Mouse (Mus musculus) G1E (cell line): ENCODE data around the gene Tnpo3. TPM values are rescaled to one million over a fixed set of nuclear protein-coding genes. Genes with fewer than 3 reads are reported as not detected.

ENCODE experiments used
- ATAC-seq: 2 replicates; pipeline ENCODE4 v1.8.0; 2016; ENCODE audit warnings: mild to moderate bottlenecking; ENCODE audit not compliant: insufficient number of reproducible peaks, poor library complexity, low FRiP score, severe bottlenecking; ENCODE audit errors: extremely low read depth
- DNase-seq: peaks from one replicate; pipeline ENCODE4 v3.0.0; 2012; ENCODE audit warnings: low spot score
- H3K27me3 ChIP-seq: 2 replicates; pipeline ENCODE4 v1.6.1; 2012; ENCODE audit warnings: mild to moderate bottlenecking, low read length, inconsistent platforms; ENCODE audit not compliant: insufficient read depth
- H3K36me3 ChIP-seq: replicated peaks from 2 replicates; pipeline ENCODE3; 2012; ENCODE audit warnings: mild to moderate bottlenecking, inconsistent platforms
- H3K4me1 ChIP-seq: 2 replicates; pipeline ENCODE4 v1.6.1; 2012; ENCODE audit warnings: low read depth, low read length, inconsistent platforms, mixed read lengths; ENCODE audit not compliant: insufficient read depth
- H3K4me3 ChIP-seq: 2 replicates; pipeline ENCODE4 v1.5.1; 2012; ENCODE audit warnings: low read depth, mild to moderate bottlenecking, inconsistent platforms, low read length, moderate library complexity, mixed read lengths
- H3K9me3 ChIP-seq: replicated peaks from 2 replicates; pipeline ENCODE4 v1.6.1; 2012; ENCODE audit warnings: inconsistent platforms
- CTCF ChIP-seq: IDR thresholded peaks from 2 replicates; pipeline ENCODE4 v1.5.1; 2012; ENCODE audit warnings: low read depth, low read length, inconsistent platforms, mixed read lengths
- GATA1 ChIP-seq: IDR thresholded peaks from 2 replicates; pipeline ENCODE4 v1.6.1; 2012; ENCODE audit warnings: borderline replicate concordance, low read length, inconsistent platforms, mixed read lengths
- GATA2 ChIP-seq: IDR thresholded peaks from 2 replicates; pipeline ENCODE4 v1.6.1; 2012; ENCODE audit warnings: low read depth, low read length, inconsistent platforms, borderline replicate concordance
- POLR2AphosphoS5 ChIP-seq: IDR thresholded peaks from 2 replicates; pipeline ENCODE4 v1.6.1; 2012; ENCODE audit warnings: low read depth, low read length, inconsistent platforms; ENCODE audit not compliant: insufficient replicate concordance
- TAL1 ChIP-seq: conservative IDR thresholded peaks from 2 replicates; pipeline ENCODE4 v1.6.1; 2012; ENCODE audit warnings: low read depth, low read length, inconsistent platforms, mixed read lengths
- polyA plus RNA-seq: library from polyadenylated mRNA; stranded (reverse); fragments of >175 nt; gene quantifications from 2 replicates; pipeline ENCODE4 v1.2.3, GENCODE M21; 2012
- total RNA-seq, 2 experiments: library from RNA; stranded (forward) in 1 of 2; stranded (reverse) in 1 of 2; fragments of 200-1000 nt in 1 of 2; fragments of >200 nt in 1 of 2; fragmentation: Nextera tagmentation in 1 of 2; gene quantifications; 2 replicates each; pipeline ENCODE4 v1.2.3; 2014 to 2017

The Tnpo3 gene
- total RNA-seq (2014; fragmentation: Nextera tagmentation) (156 and 177 TPM in 2 replicates), total RNA-seq (2017) (84.3 and 93.2 TPM in 2 replicates), polyA plus RNA-seq (56.4 and 63.5 TPM in 2 replicates)

DNA sequence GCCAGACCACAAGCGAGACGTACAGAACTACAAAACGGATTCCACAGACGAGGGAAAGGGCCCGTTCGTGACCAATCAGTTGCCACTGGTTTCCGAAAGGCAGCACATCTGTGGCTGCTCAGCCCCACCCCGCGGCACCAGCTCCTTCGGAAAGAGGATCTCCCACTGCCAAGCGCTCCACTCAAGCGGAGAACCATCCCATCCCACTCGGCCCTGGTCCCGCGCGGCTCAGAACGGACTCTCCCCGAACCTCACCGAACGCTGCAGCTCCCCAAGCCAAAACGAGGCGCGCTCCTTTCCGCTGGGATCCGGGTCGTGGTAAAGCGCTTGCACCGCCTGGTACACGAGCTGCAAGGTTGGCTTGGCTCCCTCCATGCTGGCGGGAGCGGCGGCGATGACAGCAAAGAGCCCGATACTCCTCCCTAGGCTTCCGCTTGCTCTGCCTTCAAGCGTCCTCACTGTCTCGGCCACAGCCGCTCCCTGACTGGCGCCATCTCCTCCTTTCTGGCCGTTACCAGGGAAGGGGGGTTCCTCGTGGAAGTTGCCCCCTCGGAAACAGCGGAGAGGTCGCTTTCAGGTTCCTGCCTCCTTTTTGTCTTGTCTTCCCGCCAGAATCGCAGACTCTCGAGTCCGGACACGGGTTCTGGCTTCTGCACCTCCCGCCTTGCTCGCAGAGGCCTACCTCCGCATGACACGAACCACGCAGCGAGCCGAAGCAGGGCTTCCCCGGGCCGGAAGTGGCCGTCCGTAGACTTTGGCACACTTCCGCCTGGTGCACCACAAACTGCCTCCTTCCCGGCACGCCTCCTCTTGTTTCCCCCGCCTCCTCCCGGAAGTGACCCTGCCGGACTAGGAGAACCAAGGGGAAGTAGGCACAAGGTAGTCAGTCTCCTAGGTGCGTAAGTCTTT, at the start of gene Tnpo3:
Gene Tnpo3, minus strand, starts transcription at position 777 of the 909 bp plus-strand sequence.
- ATAC-seq: peak; percentile 97

GRCm38 (mm10) chr6:29658626-29659475, 49.2 kb upstream of the Tnpo3 start:
- Histone ChIP-seq H3K4me3 (no peak overlapping the region), H3K9me3 (no peaks in the 10 kb centered on the region), H3K27me3 (peaks cover 39% of the 10 kb centered on the region), H3K36me3 (no peaks in the 10 kb centered on the region), H3K4me1 (peaks cover 3% of the 10 kb centered on the region; the same call in 1 of the 2 replicates)
- DNase-seq (no peak), ATAC-seq (no peak)
- TF ChIP-seq TAL1 (no peak), POLR2AphosphoS5 (no peak), GATA2 (no peak), GATA1 (no peak), CTCF (no peak)

More for the DNA sequence above, at the start of gene Tnpo3:
- Histone ChIP-seq H3K4me3 (peak within 1 kb of the TSS; percentile 97), H3K36me3 (peaks cover 16% of the 10 kb centered on the region), H3K9me3 (no peaks in the 10 kb centered on the region), H3K27me3 (peaks cover 6% of the 10 kb centered on the region), H3K4me1 (peaks cover 16% of the 10 kb centered on the region)
- no peak for TF ChIP-seq CTCF
- no peak for TF ChIP-seq TAL1
- TF ChIP-seq GATA1: no peak
- TF ChIP-seq POLR2AphosphoS5: no peak
- no peak for TF ChIP-seq GATA2
- DNase-seq: peak; percentile 81

DNA sequence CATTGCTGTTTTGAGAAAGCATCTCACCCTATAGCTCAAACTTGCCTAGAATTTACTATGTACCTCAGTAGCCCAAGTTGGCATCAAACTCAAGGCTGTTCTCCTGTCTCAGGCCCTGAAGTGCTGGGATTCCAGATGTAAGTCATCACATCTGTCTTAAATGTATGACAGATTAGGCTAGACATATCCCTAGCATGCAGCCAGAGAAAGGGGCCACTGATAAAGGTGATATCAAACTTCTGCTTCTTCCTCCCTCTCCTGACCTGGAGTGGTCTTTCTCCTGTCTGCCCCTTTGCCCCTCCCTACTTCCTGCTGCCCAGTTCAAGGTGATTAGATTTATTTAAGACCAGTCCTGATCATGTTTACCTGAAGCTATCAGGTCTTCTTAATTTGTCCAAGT, 43.6 kb upstream of the Tnpo3 start:
- Histone ChIP-seq H3K4me1 (peaks cover 9% of the 10 kb centered on the region; the same call in 1 of the 2 replicates), H3K27me3 (peaks cover 48% of the 10 kb centered on the region), H3K36me3 (no peaks in the 10 kb centered on the region), H3K4me3 (no peak overlapping the region), H3K9me3 (no peaks in the 10 kb centered on the region)
- ATAC-seq: no peak
- TF ChIP-seq TAL1 (no peak), GATA2 (no peak), POLR2AphosphoS5 (no peak), GATA1 (no peak), CTCF (no peak)
- DNase-seq: no peak

- no peak for DNase-seq
- peaks cover 35% of the 10 kb centered on the region for H3K27me3 ChIP-seq
Measured at GRCm38 (mm10) chr6:29650170-29650549, 40.5 kb upstream of the Tnpo3 start.

DNA sequence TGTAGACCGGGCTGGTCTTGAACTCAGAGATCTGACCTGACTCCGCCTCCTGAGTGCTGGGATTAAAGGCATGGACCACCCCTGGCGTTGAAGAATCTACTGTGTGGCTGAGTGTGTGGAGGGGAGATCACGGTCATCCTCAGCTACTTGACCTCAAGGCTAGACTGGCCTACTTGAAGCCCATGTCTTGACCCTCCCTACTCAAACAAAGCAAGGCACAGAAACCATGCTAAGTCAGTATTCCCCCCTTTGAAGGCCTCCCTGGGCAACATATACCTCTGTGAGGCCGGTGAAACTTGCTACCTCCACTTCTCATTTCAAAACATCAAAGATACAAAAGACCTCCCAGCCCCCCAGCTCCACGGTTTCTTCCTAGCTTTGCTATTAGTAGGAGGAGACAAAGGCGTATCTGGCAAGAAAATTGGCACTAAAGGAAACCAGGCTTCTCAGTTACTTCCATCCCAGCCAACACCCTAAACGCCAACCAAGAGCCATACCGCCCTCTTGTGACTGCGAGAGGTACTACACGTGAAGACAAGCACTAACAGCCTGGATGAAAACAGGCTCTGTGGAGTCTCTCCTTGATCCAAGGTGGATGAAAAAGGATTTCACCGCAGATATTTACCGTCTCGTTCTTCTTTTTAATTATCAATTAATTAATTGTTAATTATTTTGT, 39.9 kb upstream of the Tnpo3 start:
- peak; percentile 91 for TF ChIP-seq CTCF
- no peak for TF ChIP-seq POLR2AphosphoS5

More at GRCm38 (mm10) chr6:29650170-29650549, 40.5 kb upstream of the Tnpo3 start:
- H3K9me3 ChIP-seq: no peaks in the 10 kb centered on the region
- H3K4me1 ChIP-seq: peaks cover 5% of the 10 kb centered on the region; the same call in 1 of the 2 replicates
- no peaks in the 10 kb centered on the region for H3K36me3 ChIP-seq
- H3K4me3 ChIP-seq: no peak overlapping the region
- ATAC-seq: no peak
- TF ChIP-seq GATA2: no peak
- TF ChIP-seq GATA1: no peak
- TF ChIP-seq TAL1: no peak
- no peak for TF ChIP-seq POLR2AphosphoS5
- TF ChIP-seq CTCF: no peak

More for the DNA sequence above, 39.9 kb upstream of the Tnpo3 start:
- DNase-seq (peak; percentile 43), ATAC-seq (no peak; the same call in 1 of the 2 replicates)
- no peaks in the 10 kb centered on the region for H3K36me3 ChIP-seq
- no peak overlapping the region for H3K4me3 ChIP-seq
- H3K27me3 ChIP-seq: peaks cover 31% of the 10 kb centered on the region
- H3K9me3 ChIP-seq: no peaks in the 10 kb centered on the region
- peaks cover 5% of the 10 kb centered on the region; the same call in 1 of the 2 replicates for H3K4me1 ChIP-seq
